Mouse (Mus musculus): ENCODE measurements at regions not wholly inside any gene's neighbourhood (a gene's known extent, or its start where the extent isn't known, plus 50 kb on each side); places are given as distances from the start of the nearest gene placed in this dataset.

GRCm38 (mm10) chr12:114996817-114997216, 1050.7 kb upstream of the Zfp386 start:
- TF ChIP-seq MAX (IDR thresholded peaks at IDR 0.05; ENCODE audit: low read length) (no peak), POLR2A (IDR thresholded peaks at IDR 0.05; ENCODE audit: control insufficient read depth in 1 of 2, insufficient read depth in 1 of 2, low read depth in 1 of 2, low read length in 2 of 2, poor library complexity in 1 of 2) (no peak), ELF1 (IDR thresholded peaks at IDR 0.05; ENCODE audit: low read depth, low read length) (no peak), GABPA (IDR thresholded peaks at IDR 0.05; ENCODE audit: low read depth, low read length) (no peak), ZC3H11A (IDR thresholded peaks at IDR 0.05; ENCODE audit: low read depth, low read length) (no peak), MAFK (IDR thresholded peaks at IDR 0.05; ENCODE audit: borderline replicate concordance, low read depth, low read length) (no peak), MAZ (IDR thresholded peaks at IDR 0.05; ENCODE audit: low read depth, low read length) (no peak), USF1 (IDR thresholded peaks at IDR 0.05; ENCODE audit: low read depth, low read length) (no peak), ETS1 (IDR thresholded peaks at IDR 0.05; ENCODE audit: low read depth, low read length) (no peak), EP300 (IDR thresholded peaks at IDR 0.05; ENCODE audit: low read depth in 1 of 2, low read length in 2 of 2) (no peak)

All from MEL (cell line).